Mouse (Mus musculus) CH12.LX (cell line): ENCODE data around the gene Tsen2. TPM values are rescaled to one million over a fixed set of nuclear protein-coding genes. Genes with fewer than 3 reads are reported as not detected.

Experiments used
- DNase-seq: peaks from one replicate; pipeline ENCODE4 v3.0.0-alpha.2; 2013; ENCODE audit errors: extremely low read depth
- H3K27ac ChIP-seq: 2 replicates; pipeline ENCODE4 v1.5.1; 2012; ENCODE audit warnings: low read depth, mild to moderate bottlenecking, control low read depth, moderate library complexity; ENCODE audit not compliant: insufficient read depth
- H3K27me3 ChIP-seq: replicated peaks from 2 replicates; pipeline ENCODE3; 2012; ENCODE audit warnings: inconsistent platforms
- H3K36me3 ChIP-seq, 2 experiments: replicated peaks in 1 of 2; 2 replicates each; pipeline versions ENCODE3 to v1.6.1; 2012; ENCODE audit warnings: inconsistent platforms in 1 of 2, low read length in 1 of 2, mild to moderate bottlenecking in 1 of 2, mixed read lengths in 1 of 2, moderate library complexity in 1 of 2; ENCODE audit not compliant: control insufficient read depth in 1 of 2, insufficient read depth in 1 of 2
- H3K4me1 ChIP-seq, 2 experiments: 2 replicates each; pipeline ENCODE4 v1.6.1; 2012; ENCODE audit warnings: inconsistent platforms in 1 of 2, moderate library complexity in 1 of 2; ENCODE audit not compliant: insufficient read depth in 2 of 2, control insufficient read depth in 1 of 2
- H3K4me2 ChIP-seq: 2 replicates; pipeline ENCODE4 v1.6.1; 2012; ENCODE audit warnings: low read depth, mild to moderate bottlenecking, control low read depth; ENCODE audit not compliant: poor library complexity, insufficient read depth, severe bottlenecking
- H3K4me3 ChIP-seq, 3 experiments: fragments of 150-350 bp in 1 of 3; sonication (generic) in 1 of 3; replicated peaks in 1 of 3; 2 replicates each; pipeline versions ENCODE3 to v1.5.1; 2011 to 2012; ENCODE audit warnings: low read depth in 2 of 3, low read length in 2 of 3, mild to moderate bottlenecking in 2 of 3, moderate library complexity in 2 of 3, control low read depth in 1 of 3, improper control_type of control experiment in 1 of 3, inconsistent platforms in 1 of 3, mixed read lengths in 1 of 3; ENCODE audit not compliant: poor library complexity in 1 of 3
- H3K79me2 ChIP-seq: replicated peaks from 2 replicates; pipeline ENCODE4 v1.6.1; 2012; ENCODE audit warnings: mild to moderate bottlenecking, moderate library complexity; ENCODE audit not compliant: control insufficient read depth, poor library complexity, insufficient read depth, severe bottlenecking; ENCODE audit errors: extremely low read depth
- H3K9ac ChIP-seq: 2 replicates; pipeline ENCODE4 v1.6.1; 2012; ENCODE audit warnings: low read depth, mild to moderate bottlenecking, control low read depth, moderate library complexity; ENCODE audit not compliant: insufficient read depth
- H3K9me3 ChIP-seq: replicated peaks from 2 replicates; pipeline ENCODE3; 2012; ENCODE audit warnings: low read length, inconsistent platforms, mixed read lengths
- BHLHE40 ChIP-seq: IDR thresholded peaks from 2 replicates; pipeline ENCODE4 v1.6.1; 2011; ENCODE audit warnings: mild to moderate bottlenecking, low read depth, low read length, improper control_type of control experiment
- CHD1 ChIP-seq: IDR thresholded peaks from 2 replicates; pipeline ENCODE4 v1.6.1; 2012; ENCODE audit warnings: low read depth, low read length, improper control_type of control experiment, inconsistent platforms
- CTCF ChIP-seq, 2 experiments: IDR thresholded peaks in 1 of 2; conservative IDR thresholded peaks in 1 of 2; 2 replicates each; pipeline ENCODE4 v1.5.1; 2011 to 2012; ENCODE audit warnings: low read depth in 2 of 2, low read length in 2 of 2, improper control_type of control experiment in 1 of 2, inconsistent platforms in 1 of 2, mild to moderate bottlenecking in 1 of 2, moderate library complexity in 1 of 2
- E2F4 ChIP-seq: IDR thresholded peaks from 2 replicates; pipeline ENCODE4 v1.6.1; 2011; ENCODE audit warnings: low read depth, low read length, improper control_type of control experiment; ENCODE audit not compliant: insufficient replicate concordance
- ELF1 ChIP-seq: IDR thresholded peaks from 2 replicates; pipeline ENCODE4 v1.6.1; 2014; ENCODE audit warnings: low read depth, mild to moderate bottlenecking, inconsistent platforms, low read length, improper control_type of control experiment
- EP300 ChIP-seq: IDR thresholded peaks from 2 replicates; pipeline ENCODE4 v1.6.1; 2011; ENCODE audit warnings: low read length, improper control_type of control experiment
- ETS1 ChIP-seq: conservative IDR thresholded peaks from 2 replicates; pipeline ENCODE4 v1.6.1; 2012; ENCODE audit warnings: low read depth, mild to moderate bottlenecking, inconsistent platforms, low read length, improper control_type of control experiment, moderate library complexity
- GABPA ChIP-seq: IDR thresholded peaks from 2 replicates; pipeline ENCODE4 v1.6.1; 2012; ENCODE audit warnings: low read depth, low read length, improper control_type of control experiment, inconsistent platforms; ENCODE audit not compliant: insufficient replicate concordance
- HCFC1 ChIP-seq: IDR thresholded peaks from 2 replicates; pipeline ENCODE4 v1.6.1; 2012; ENCODE audit warnings: low read depth, mild to moderate bottlenecking, inconsistent platforms, low read length, improper control_type of control experiment
- IRF4 ChIP-seq: IDR thresholded peaks from 2 replicates; pipeline ENCODE4 v1.6.1; 2014; ENCODE audit warnings: low read depth, mild to moderate bottlenecking, inconsistent platforms, low read length, improper control_type of control experiment
- KAT2A ChIP-seq: IDR thresholded peaks from 2 replicates; pipeline ENCODE4 v1.6.1; 2012; ENCODE audit warnings: low read length, improper control_type of control experiment, inconsistent platforms; ENCODE audit not compliant: insufficient replicate concordance
- MAFK ChIP-seq: IDR thresholded peaks from 2 replicates; pipeline ENCODE4 v1.6.1; 2011; ENCODE audit warnings: low read length, improper control_type of control experiment; ENCODE audit not compliant: insufficient replicate concordance
- MAX ChIP-seq: IDR thresholded peaks from 2 replicates; pipeline ENCODE4 v1.6.1; 2011; ENCODE audit warnings: low read length, improper control_type of control experiment
- MAZ ChIP-seq: IDR thresholded peaks from 2 replicates; pipeline ENCODE4 v1.6.1; 2012; ENCODE audit warnings: low read depth, mild to moderate bottlenecking, inconsistent platforms, low read length, improper control_type of control experiment, moderate library complexity
- MEF2A ChIP-seq: IDR thresholded peaks from 2 replicates; pipeline ENCODE4 v1.6.1; 2014; ENCODE audit warnings: low read depth, mild to moderate bottlenecking, inconsistent platforms, low read length, improper control_type of control experiment, borderline replicate concordance
- MXI1 ChIP-seq: IDR thresholded peaks from 2 replicates; pipeline ENCODE4 v1.6.1; 2011; ENCODE audit warnings: mild to moderate bottlenecking, low read depth, low read length, improper control_type of control experiment
- MYC ChIP-seq: IDR thresholded peaks from 2 replicates; pipeline ENCODE4 v1.6.1; 2011; ENCODE audit warnings: low read depth, mild to moderate bottlenecking, improper control_type of control experiment, low read length
- NELFE ChIP-seq: IDR thresholded peaks from 2 replicates; pipeline ENCODE4 v1.6.1; 2011; ENCODE audit warnings: low read depth, low read length, improper control_type of control experiment
- NRF1 ChIP-seq: IDR thresholded peaks from 2 replicates; pipeline ENCODE4 v1.6.1; 2014; ENCODE audit warnings: low read depth, mild to moderate bottlenecking, inconsistent platforms, low read length, improper control_type of control experiment, moderate library complexity
- POLR2A ChIP-seq: IDR thresholded peaks from 2 replicates; pipeline ENCODE4 v1.6.1; 2011; ENCODE audit warnings: low read depth, mild to moderate bottlenecking, improper control_type of control experiment, low read length
- POLR2AphosphoS2 ChIP-seq: IDR thresholded peaks from 2 replicates; pipeline ENCODE4 v1.6.1; 2011; ENCODE audit warnings: low read depth, low read length, improper control_type of control experiment
- RAD21 ChIP-seq: IDR thresholded peaks from 2 replicates; pipeline ENCODE4 v1.6.1; 2011; ENCODE audit warnings: low read depth, mild to moderate bottlenecking, low read length, improper control_type of control experiment, moderate library complexity
- SIN3A ChIP-seq: IDR thresholded peaks from 2 replicates; pipeline ENCODE4 v1.6.1; 2012; ENCODE audit warnings: low read length, improper control_type of control experiment, inconsistent platforms
- SMC3 ChIP-seq: IDR thresholded peaks from 2 replicates; pipeline ENCODE4 v1.6.1; 2011; ENCODE audit warnings: low read depth, low read length, improper control_type of control experiment
- TCF12 ChIP-seq: IDR thresholded peaks from 2 replicates; pipeline ENCODE4 v1.6.1; 2014; ENCODE audit warnings: low read depth, mild to moderate bottlenecking, inconsistent platforms, low read length, improper control_type of control experiment
- UBTF ChIP-seq: IDR thresholded peaks from 2 replicates; pipeline ENCODE4 v1.6.1; 2012; ENCODE audit warnings: low read depth, mild to moderate bottlenecking, inconsistent platforms, low read length, improper control_type of control experiment, moderate library complexity
- USF1 ChIP-seq: IDR thresholded peaks from 2 replicates; pipeline ENCODE4 v1.6.1; 2014; ENCODE audit warnings: low read depth, mild to moderate bottlenecking, inconsistent platforms, low read length, improper control_type of control experiment
- ZMIZ1 ChIP-seq: IDR thresholded peaks from 2 replicates; pipeline ENCODE4 v1.6.1; 2012; ENCODE audit warnings: low read depth, mild to moderate bottlenecking, inconsistent platforms, low read length, improper control_type of control experiment
- ZNF384 ChIP-seq: IDR thresholded peaks from 2 replicates; pipeline ENCODE4 v1.6.1; 2012; ENCODE audit warnings: low read depth, low read length, improper control_type of control experiment, inconsistent platforms
- dilution Hi-C: fragments of 300-500 bp; cut with MboI; formaldehyde crosslinking; loops from 2 replicates; pipeline ENCODE4 v1.14.3; 2020; ENCODE audit warnings: low sequenced_read_pairs; ENCODE audit not compliant: extremely low pct_unique_long_range_greater_than_20kb, extremely low pct_ligation_motif_present
- in situ Hi-C: fragments of 300-500 bp; cut with MboI; formaldehyde crosslinking; loops from 3 replicates; pipeline ENCODE4 v1.14.3; 2019; ENCODE audit warnings: low sequenced_read_pairs, low pct_ligation_motif_present, low pct_unique_long_range_greater_than_20kb, mixed read lengths
- polyA plus RNA-seq: library from polyadenylated mRNA; unstranded; fragments of >175 nt; gene quantifications from 2 replicates; pipeline ENCODE4 v1.2.1, GENCODE M21; 2012; ENCODE audit warnings: low read depth; ENCODE audit not compliant: insufficient read length
- total RNA-seq, 2 experiments: library from RNA; depleted of rRNA; stranded (reverse); fragments of 300-350 nt in 1 of 2; fragments of >200 nt in 1 of 2; gene quantifications; 2 replicates each; pipeline ENCODE4 v1.2.3; 2012 to 2014

Gene Tsen2
- total and polyA plus RNA-seq, 3 experiments, result 17.2 to 30.1 (median 20.4) TPM

DNA sequence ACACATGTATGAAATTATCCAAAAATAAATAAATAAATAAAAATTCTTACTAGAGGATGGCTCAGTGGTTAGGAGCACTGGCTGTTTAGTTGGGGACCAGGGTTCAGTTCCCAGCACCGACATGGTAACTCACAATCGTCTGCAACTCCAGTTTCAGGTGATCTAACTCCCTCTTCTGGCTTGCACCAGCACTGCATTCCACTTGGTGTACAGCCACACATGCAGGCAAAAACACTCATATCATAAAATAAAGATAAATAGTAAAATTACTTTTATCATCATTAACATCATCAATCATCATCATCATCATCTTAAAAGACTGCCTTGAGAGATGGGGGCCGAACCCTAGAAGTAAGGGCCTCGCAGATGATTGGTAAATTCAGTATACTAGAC is 56.9 kb downstream of the Tsen2 start:
- Histone ChIP-seq H3K36me3 (peaks cover 3 to 25% of the 10 kb centered on the region in 2 experiments), H3K4me2 (peak overlapping the region; percentile 55; the same call in 1 of the 2 replicates), H3K9me3 (no peaks in the 10 kb centered on the region), H3K27ac (no peak overlapping the region), H3K4me3 (peak overlapping the region in 1 of 3 experiments; percentile 9), H3K4me1 (peaks cover 3 to 14% of the 10 kb centered on the region in 2 experiments), H3K9ac (no peak overlapping the region), H3K27me3 (no peaks in the 10 kb centered on the region), H3K79me2 (peaks cover 4% of the 10 kb centered on the region)
- no peak for TF ChIP-seq CHD1
- no peak for TF ChIP-seq SMC3
- no peak for TF ChIP-seq POLR2AphosphoS2
- no peak for TF ChIP-seq NELFE
- no peak for TF ChIP-seq ETS1
- no peak for TF ChIP-seq MYC
- no peak for TF ChIP-seq EP300
- TF ChIP-seq RAD21, result no peak
- TF ChIP-seq MAZ, result no peak
- TF ChIP-seq HCFC1, result no peak
- TF ChIP-seq MXI1, result no peak
- TF ChIP-seq MAFK, result no peak
- TF ChIP-seq MAX, result no peak
- TF ChIP-seq ZMIZ1, result no peak
- no peak for TF ChIP-seq NRF1
- no peak for TF ChIP-seq USF1
- no peak; a peak in 1 of 4 replicates for TF ChIP-seq CTCF (conservative IDR thresholded peaks at IDR 0.05 in 1 of 2, IDR thresholded peaks at IDR 0.05 in 1 of 2; ENCODE audit: low read depth in 2 of 2, low read length in 2 of 2)
- no peak for TF ChIP-seq GABPA
- no peak for TF ChIP-seq POLR2A
- in situ Hi-C loops, result no loop called here
- peak; percentile 19 for DNase-seq
- dilution Hi-C loops, result no loop called here

DNA sequence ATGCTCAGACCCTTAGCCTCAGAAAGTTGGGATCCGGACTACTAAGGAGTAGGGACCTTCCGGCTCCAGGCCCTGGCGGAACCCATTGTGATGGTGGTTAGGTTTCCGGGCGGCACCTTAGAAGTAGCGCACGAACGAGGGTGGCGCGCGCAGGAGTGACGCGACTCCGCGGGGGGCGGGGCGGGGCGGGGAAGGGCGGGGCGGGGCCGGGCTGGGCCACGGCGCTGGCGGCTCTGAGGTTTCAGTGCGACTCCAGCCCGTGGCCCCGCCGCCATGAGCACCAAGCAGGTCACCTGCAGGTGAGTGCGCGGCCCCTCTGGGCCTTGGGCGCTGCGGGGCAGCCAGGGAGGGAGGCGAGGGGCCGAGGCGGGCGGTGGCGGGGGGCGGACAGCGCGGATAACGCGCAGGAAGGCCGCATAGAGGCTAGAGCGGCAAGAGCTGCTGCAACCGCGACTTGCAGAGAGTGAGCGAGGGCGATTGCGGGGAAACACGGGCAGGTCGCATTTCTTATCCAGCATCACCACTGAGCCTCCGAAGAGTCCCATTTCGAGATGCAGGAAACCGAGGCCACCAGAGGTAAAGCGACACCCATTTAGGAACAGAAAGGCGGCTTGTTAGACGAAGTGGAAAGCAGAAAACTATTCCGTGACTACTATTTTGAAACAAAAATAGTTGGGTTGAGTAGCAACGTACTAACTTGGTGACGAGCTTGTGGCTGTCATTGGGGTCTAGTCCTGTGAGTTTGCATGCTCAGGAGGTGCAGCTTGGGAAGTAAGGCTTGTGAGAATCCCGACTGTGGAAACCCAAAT is 57.5 kb downstream of the Tsen2 start, which contains the start of gene Mkrn2:
TSS of gene Mkrn2 (plus strand) at position 188 of the 809 bp plus-strand sequence.
- H3K4me1 ChIP-seq, result peaks cover 3 to 14% of the 10 kb centered on the region in 2 experiments
- dilution Hi-C loops, result no loop called here
- H3K9me3 ChIP-seq, result no peaks in the 10 kb centered on the region
- DNase-seq, result peak; percentile 85
- in situ Hi-C loops, result no loop called here
- peak within 1 kb of the TSS; percentile 80 for H3K4me2 ChIP-seq
- H3K27me3 ChIP-seq, result no peaks in the 10 kb centered on the region
- H3K36me3 ChIP-seq, result peaks cover 3 to 29% of the 10 kb centered on the region in 2 experiments
- H3K79me2 ChIP-seq, result peaks cover 4% of the 10 kb centered on the region
- H3K9ac ChIP-seq, result peak within 1 kb of the TSS; percentile 86
- H3K4me3 ChIP-seq, result peak within 1 kb of the TSS; percentile 88 to 99 (median 93)
- H3K27ac ChIP-seq, result peak within 1 kb of the TSS; percentile 43; the same call in 1 of the 2 replicates
- TF ChIP-seq SIN3A, result peak; percentile 81
- TF ChIP-seq ZMIZ1, result peak; percentile 72
- no peak for TF ChIP-seq USF1
- TF ChIP-seq ETS1, result 0 out of 2 replicates have a peak, but pooled peaks have one; percentile 10
- no peak for TF ChIP-seq MXI1
- peak; percentile 87 for TF ChIP-seq POLR2A
- TF ChIP-seq IRF4, result peak; percentile 66
- TF ChIP-seq POLR2AphosphoS2, result no peak
- TF ChIP-seq UBTF, result no peak
- TF ChIP-seq NELFE, result peak; percentile 66
- TF ChIP-seq KAT2A, result peak; percentile 51; the same call in 1 of the 2 replicates
- no peak for TF ChIP-seq CTCF (conservative IDR thresholded peaks at IDR 0.05 in 1 of 2, IDR thresholded peaks at IDR 0.05 in 1 of 2; ENCODE audit: low read depth in 2 of 2, low read length in 2 of 2)
- TF ChIP-seq NRF1, result peak; percentile 75
- peak; percentile 73 for TF ChIP-seq MEF2A
- TF ChIP-seq MAX, result peak; percentile 59
- TF ChIP-seq E2F4, result no peak
- peak; percentile 72 for TF ChIP-seq ELF1
- TF ChIP-seq RAD21, result no peak
- TF ChIP-seq TCF12, result peak; percentile 89
- TF ChIP-seq BHLHE40, result no peak
- no peak for TF ChIP-seq ZNF384
- no peak for TF ChIP-seq MYC
